ENCODE assay signal across 8 mouse cellular contexts in genomic region chr14:48990471-48991143, GRCm38 (mm10).
A peak's percentile ranks its signal among the peaks of the same experiment; 100 is the strongest.
DNase-seq lines count a peak whose midpoint lies in the region; ATAC-seq lines count a peak whose summit lies in the region.

No protein-coding gene starts in this region.

- H3K27ac ChIP-seq in embryonic facial prominence, embryonic 15.5 days (replicated peaks): no peak overlapping the region
- peak overlapping the region; percentile 64 for H3K27ac ChIP-seq in midbrain, embryonic 12.5 days (replicated peaks)
- H3K27ac ChIP-seq in stomach, embryonic 14.5 days (ENCODE audit: low read length): no peak overlapping the region

- no peaks in the 10 kb centered on the region for H3K36me3 ChIP-seq in embryonic facial prominence, embryonic 15.5 days
- no peaks in the 10 kb centered on the region for H3K36me3 ChIP-seq in midbrain, embryonic 12.5 days
- no peaks in the 10 kb centered on the region for H3K36me3 ChIP-seq in stomach, embryonic 14.5 days (ENCODE audit: control insufficient read depth, insufficient read depth, low read length)

- no peak overlapping the region for H3K9ac ChIP-seq in embryonic facial prominence, embryonic 15.5 days
- no peak overlapping the region; the same call in 1 of the 2 replicates for H3K9ac ChIP-seq in midbrain, embryonic 12.5 days (replicated peaks)
- no peak overlapping the region for H3K9ac ChIP-seq in stomach, embryonic 14.5 days (replicated peaks; ENCODE audit: low read depth, low read length)

- peak; percentile 67 for DNase-seq in cerebellum, adult 11-12 months
- DNase-seq in heart, adult 9 months (ENCODE audit: low spot score in 2 of 2): peak; percentile 51 to 60
- DNase-seq in kidney, adult 18-20 months: peak; percentile 32
- peak; percentile 76 to 91 for DNase-seq in left cerebral cortex, postnatal 14 days (ENCODE audit: low spot score in 2 of 2)
- no peak for DNase-seq in thymus, adult 18-20 months

- peak overlapping the region; percentile 18 for H3K4me3 ChIP-seq in embryonic facial prominence, embryonic 15.5 days (replicated peaks)
- peak overlapping the region; percentile 15; the same call in 1 of the 2 replicates for H3K4me3 ChIP-seq in midbrain, embryonic 12.5 days
- no peak overlapping the region for H3K4me3 ChIP-seq in stomach, embryonic 14.5 days (ENCODE audit: low read depth, low read length)

- H3K4me1 ChIP-seq in embryonic facial prominence, embryonic 15.5 days: no peaks in the 10 kb centered on the region
- H3K4me1 ChIP-seq in midbrain, embryonic 12.5 days: peaks cover 22% of the 10 kb centered on the region
- 0 out of 2 replicates have a peak, but pooled peaks cover 2% of the 10 kb centered on the region for H3K4me1 ChIP-seq in stomach, embryonic 14.5 days (ENCODE audit: control insufficient read depth, insufficient read depth, low read length)

- intact Hi-C loops in left cerebral cortex, postnatal 14 days (cut with DNase I): no loop called here

- peak overlapping the region; percentile 43 for H3K4me2 ChIP-seq in embryonic facial prominence, embryonic 15.5 days (replicated peaks)
- H3K4me2 ChIP-seq in midbrain, embryonic 12.5 days (replicated peaks): peak overlapping the region; percentile 45
- peak overlapping the region; percentile 39 for H3K4me2 ChIP-seq in stomach, embryonic 14.5 days (replicated peaks; ENCODE audit: low read depth, low read length)

- no peaks in the 10 kb centered on the region for H3K27me3 ChIP-seq in embryonic facial prominence, embryonic 15.5 days
- peaks cover 7% of the 10 kb centered on the region for H3K27me3 ChIP-seq in midbrain, embryonic 12.5 days
- H3K27me3 ChIP-seq in stomach, embryonic 14.5 days (ENCODE audit: control insufficient read depth, insufficient read depth, low read length): no peaks in the 10 kb centered on the region

- WGBS in embryonic facial prominence, embryonic 15.5 days: 4% methylated on average over 17 of the region's 17 CpGs
- 4% methylated on average over 17 of the region's 17 CpGs for WGBS in midbrain, embryonic 12.5 days
- WGBS in stomach, embryonic 14.5 days: 12% methylated on average over 17 of the region's 17 CpGs

- ATAC-seq in embryonic facial prominence, embryonic 15.5 days (ENCODE audit: insufficient number of reproducible peaks, low FRiP score, low TSS enrichment, low read depth): peak; percentile 75; the same call in 1 of the 2 replicates
- ATAC-seq in midbrain, embryonic 12.5 days (ENCODE audit: low FRiP score, low read depth): peak; percentile 90
- no peak for ATAC-seq in stomach, embryonic 14.5 days (ENCODE audit: insufficient number of reproducible peaks, insufficient read depth, low FRiP score, low read depth)

- no peaks in the 10 kb centered on the region for H3K9me3 ChIP-seq in embryonic facial prominence, embryonic 15.5 days (replicated peaks)
- H3K9me3 ChIP-seq in midbrain, embryonic 12.5 days: no peaks in the 10 kb centered on the region
- H3K9me3 ChIP-seq in stomach, embryonic 14.5 days (ENCODE audit: control insufficient read depth, low read depth, low read length): no peaks in the 10 kb centered on the region

Comparison
In these comparisons a context has a peak if more than half of its experiments do, and no peak if none do; other contexts are left out.
1. DNase-seq: peak in cerebellum, adult 11-12 months (single experiment), heart, adult 9 months (2 of 2), kidney, adult 18-20 months (single experiment) and left cerebral cortex, postnatal 14 days (2 of 2); none in thymus, adult 18-20 months (0 of 2).
2. Peak in every context shown above with its lines, with median percentiles within 50 percentile points of each other: H3K4me2 ChIP-seq.